Mouse (Mus musculus) cerebellum, adult 8-10 months (tissue): ENCODE measurements around the gene Gstm6.
"Not testable (repeated sequence)": the region's sequence is repeated elsewhere in the genome, so short reads cannot be mapped to it uniquely, and the experiment has no call there.

Experiments
- DNase-seq: peaks from one replicate; pipeline ENCODE4 v3.0.0; 2022

Gene Gstm6

DNA sequence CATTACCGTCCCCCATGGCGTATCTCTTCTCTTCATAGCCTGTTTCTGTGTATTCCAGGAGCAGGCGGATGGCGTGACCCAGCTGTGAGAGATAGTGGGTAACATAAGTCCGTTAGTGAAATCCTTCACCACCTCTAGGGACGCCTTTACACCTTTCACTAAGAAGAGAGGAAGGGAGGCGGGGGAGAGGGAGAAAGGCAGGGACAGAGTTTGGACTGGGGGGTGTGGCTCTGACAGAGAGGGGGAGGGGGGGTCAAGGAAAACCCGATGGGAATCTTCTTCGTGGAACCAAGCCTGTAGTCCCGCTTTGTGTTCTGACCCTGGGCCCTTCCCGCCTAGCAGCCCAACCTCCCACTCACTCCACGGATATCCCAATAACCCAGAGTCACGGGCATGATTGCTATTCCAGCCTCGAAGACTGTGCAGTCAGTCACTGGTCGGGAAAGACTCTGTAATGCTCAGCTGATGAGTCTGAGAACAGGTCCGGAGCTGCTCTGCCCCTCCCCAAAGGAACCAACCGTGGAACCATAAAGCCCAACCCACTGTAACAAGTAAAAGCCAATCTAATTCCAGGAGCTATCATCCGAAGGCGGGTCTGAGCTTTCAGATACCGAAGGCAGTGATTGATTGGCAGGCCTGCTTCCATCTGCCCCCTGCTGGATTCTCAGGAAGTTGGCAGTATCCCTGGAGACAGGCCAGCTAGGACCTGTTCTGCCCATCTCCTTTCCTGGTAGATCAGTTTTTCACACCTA, at the start of gene Gstm6:
Gene Gstm6 (minus strand): TSS at position 511 of the 752 bp plus-strand sequence.
- no peak for DNase-seq

DNA sequence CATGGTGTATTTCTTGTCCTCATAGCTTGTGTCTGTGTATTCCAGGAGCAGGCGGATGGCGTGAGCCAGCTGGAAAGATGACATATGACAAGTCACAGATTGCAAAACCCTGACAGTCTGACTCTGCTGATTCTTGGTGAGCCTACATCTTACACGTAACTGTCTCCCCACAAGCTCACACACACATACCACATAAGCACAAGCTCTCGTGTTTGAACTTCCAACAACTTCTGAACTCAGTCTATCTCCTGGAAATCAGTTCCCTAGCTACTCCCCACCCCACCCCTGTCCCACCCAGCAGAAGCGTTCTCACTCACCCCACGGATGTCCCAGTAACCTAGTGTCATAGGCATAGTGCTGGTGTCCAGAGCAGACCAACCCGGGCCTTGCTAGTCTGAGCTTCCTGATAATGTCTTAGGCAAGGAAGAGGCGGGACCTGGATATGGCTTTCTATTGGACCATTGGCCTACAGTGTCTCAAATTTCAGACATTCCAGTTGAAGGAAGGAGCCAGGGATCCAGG, 42.6 kb upstream of the Gstm6 start, which contains the start of gene Gstm2:
Gene Gstm2 (minus strand): TSS at position 413 of the 522 bp plus-strand sequence.
- no peak for DNase-seq

GRCm38 (mm10) chr3:107985141-107985540, 41.6 kb upstream of the Gstm6 start:
- DNase-seq = not testable (repeated sequence)

GRCm38 (mm10) chr3:107984471-107984870, 40.9 kb upstream of the Gstm6 start:
- DNase-seq = no peak

DNA sequence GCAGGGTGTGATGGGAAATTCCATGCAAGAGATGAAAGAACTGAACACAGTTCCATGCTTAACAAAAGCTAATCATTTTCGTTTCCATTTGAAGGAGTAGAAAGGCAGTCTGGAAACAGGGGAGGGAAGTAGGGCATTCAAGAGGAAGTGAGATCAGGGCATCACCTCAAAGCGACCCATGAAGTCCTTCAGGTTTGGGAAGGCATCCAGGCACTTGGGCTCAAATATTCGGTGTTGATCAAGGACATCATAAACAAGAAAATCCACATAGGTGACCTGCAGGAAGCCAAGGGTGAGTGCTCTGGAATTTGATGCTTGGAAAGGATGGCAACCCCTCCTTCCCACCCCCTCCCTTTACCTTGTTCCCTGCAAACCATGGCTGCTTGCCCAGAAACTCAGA, 40.2 kb upstream of the Gstm6 start:
- no peak for DNase-seq

GRCm38 (mm10) chr3:107982726-107983125, 39.2 kb upstream of the Gstm6 start:
- no peak for DNase-seq

GRCm38 (mm10) chr3:107981261-107981660, 37.7 kb upstream of the Gstm6 start:
- no peak for DNase-seq

GRCm38 (mm10) chr3:107977691-107978090, 34.1 kb upstream of the Gstm6 start:
- DNase-seq = no peak

DNA sequence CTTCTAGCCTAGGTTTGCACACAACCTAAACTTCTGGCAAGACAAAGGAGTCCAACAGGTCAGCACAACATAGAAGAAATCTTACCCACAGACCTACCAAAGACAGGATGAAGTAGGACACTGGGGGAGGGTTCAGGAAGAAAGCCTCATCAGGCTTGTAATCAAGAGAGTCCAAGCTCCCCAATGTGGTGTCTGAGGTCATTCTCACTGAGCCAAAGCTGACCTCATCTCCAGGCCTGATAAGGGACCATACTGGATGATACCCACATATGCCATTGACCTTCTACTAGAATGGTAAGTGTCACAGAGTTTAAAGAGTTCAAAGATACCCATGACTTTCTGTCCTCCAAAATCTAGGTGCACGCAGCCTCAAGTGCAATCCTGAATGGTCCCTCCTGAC, 30.7 kb upstream of the Gstm6 start:
- no peak for DNase-seq

GRCm38 (mm10) chr3:107972070-107972469, 28.5 kb upstream of the Gstm6 start:
- DNase-seq = no peak

- not testable (repeated sequence) for DNase-seq
Measured at GRCm38 (mm10) chr3:107971101-107971500, 27.6 kb upstream of the Gstm6 start.

- no peak for DNase-seq
Measured at GRCm38 (mm10) chr3:107968724-107969395, 25.3 kb upstream of the Gstm6 start, which contains the start of gene Gstm3. Gstm3 (minus strand) TSS chr3:107969283.

DNA sequence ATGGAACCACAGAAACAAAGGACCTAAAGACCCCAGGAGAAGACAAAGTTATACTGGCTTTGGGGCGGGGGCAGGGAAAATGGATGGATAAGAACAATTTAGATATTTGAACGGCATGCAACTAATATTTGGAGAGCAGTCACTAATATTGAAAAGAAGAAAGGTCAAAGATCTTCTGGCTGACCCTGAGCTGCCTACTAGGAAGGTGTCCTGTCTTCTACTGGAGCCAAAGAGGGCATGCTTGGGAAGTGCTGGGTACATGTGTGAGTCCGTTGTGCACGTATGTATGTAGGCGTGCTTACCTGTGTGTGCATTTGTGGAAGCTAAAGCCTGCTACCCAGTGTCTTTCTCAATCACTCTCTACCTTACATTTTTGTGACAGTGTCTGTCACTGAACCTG, 23.1 kb upstream of the Gstm6 start:
- no peak for DNase-seq

DNA sequence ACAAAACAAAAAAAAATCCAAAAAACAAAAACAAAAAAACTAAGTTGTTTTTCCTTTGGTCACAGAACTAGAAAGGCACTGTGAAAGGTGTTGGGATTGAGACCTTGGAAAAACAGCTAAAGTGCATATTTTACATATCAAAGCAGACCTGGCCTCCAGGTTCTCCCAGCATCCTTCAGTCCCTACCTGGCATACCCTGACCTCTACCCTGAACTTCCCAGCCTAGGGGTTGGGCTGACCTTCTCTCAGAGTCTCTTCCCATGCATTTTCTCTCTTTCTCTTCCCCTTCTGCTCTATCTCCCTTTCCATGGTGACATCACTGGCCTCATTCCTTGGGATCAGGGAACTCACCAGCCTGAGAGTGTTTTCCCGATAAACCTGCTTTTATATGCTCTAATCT, 22.0 kb upstream of the Gstm6 start:
- DNase-seq = no peak

GRCm38 (mm10) chr3:107964656-107965308, 21.2 kb upstream of the Gstm6 start:
- DNase-seq = no peak

- DNase-seq = no peak
Measured at GRCm38 (mm10) chr3:107964026-107964425, 20.5 kb upstream of the Gstm6 start.

DNA sequence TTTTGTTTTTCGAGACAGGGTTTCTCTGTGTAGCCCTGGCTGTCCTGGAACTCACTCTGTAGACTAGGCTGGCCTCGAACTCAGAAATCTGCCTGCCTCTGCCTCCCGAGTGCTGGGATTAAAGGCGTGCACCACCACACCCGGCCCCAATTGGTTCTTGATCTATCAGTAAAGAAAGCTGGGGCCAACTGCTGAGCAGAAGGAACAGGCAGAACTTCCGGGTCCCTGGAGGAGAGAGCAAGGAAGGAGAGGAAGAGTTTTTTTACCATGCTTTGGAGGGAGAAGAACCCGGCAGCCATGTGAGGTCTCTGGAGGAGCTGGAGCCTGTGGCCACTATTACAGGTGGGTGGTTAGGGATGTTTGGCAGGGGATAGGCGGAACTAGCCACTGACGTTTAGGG, 11.7 kb upstream of the Gstm6 start:
- DNase-seq = not testable (repeated sequence)

GRCm38 (mm10) chr3:107953906-107954305, 10.4 kb upstream of the Gstm6 start:
- DNase-seq = no peak

DNA sequence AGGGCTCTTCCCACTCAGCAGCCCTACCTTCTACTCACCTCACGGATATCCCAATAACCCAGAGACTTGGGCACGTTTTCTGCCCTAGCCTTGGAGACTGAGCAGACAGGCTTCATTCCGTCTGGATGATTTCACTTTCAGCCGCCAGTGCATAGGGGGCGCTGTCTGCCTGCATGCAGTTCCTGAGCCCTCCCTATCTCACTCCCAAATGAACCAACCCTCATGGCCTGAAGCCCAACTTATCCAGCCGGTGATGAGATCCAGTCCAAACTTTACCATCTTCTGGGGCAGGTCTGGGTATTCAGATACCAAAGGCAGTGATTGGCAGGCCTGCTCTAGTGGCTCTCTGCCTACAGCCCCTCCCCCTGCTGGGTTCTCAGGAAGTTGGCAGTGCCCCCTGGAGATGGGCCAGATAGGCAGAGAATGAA, 9.8 kb upstream of the Gstm6 start:
- DNase-seq = peak; percentile 26

GRCm38 (mm10) chr3:107950531-107950930, 7.0 kb upstream of the Gstm6 start:
- DNase-seq = no peak

DNA sequence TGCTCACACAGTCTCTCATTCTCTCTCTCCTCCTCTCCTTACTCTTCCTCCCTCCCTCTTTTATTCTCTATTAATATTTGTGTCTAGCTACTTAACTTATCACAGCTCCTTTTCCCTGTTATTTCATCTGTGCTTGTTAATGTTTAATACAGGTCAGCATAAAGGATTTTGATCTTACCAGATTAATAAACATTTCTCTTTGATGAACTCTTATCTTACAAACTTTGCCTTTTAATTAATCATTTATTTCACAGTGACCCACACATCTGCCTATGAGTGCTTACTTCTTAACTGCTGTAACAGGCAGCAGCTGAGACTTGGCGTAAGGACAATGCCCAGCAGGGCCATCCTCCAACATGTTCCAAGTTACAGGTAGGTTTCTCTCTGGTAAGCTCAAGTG, 5.9 kb upstream of the Gstm6 start:
- DNase-seq = not testable (repeated sequence)

DNA sequence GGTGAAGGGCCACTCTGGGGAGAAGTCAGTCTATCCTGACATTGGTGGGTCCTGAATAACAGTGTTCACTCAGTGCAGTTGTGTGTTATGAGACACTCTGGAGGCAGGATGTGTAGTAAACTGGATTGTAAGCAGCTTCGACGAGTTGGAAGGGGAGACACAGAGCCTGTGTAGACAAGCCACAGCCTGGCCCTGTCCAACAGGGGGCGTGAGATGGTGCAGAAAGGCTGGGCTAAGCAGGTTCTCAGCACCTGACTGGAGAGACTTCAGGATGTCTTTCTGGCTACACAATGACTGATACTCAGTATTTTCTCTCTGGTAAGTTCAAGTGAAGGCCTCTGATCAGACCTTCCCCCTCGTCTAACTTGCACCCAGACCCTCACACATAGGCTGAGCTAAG, 2.2 kb upstream of the Gstm6 start:
- DNase-seq = no peak

DNA sequence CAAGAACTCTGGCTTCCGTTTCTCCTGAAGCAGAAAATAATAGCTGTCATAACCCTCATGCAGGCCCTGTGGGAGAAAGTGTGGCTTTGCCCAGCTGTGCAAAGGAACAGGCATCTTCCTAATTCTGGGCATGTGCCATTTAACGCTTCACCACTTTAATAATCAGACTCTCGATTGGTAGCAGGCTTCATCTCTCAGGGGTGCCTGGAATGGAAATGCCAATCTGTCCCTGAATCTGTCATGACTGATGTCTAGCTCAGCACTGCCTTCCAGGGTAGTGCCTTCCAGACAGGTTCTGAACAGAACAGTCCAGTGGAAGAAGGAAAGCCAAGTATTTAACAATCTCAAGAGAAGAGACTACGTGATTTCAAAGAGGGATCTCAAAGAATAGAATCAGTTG, 2.3 kb downstream of the Gstm6 start:
- DNase-seq = no peak

- DNase-seq = no peak
Measured at GRCm38 (mm10) chr3:107940524-107940923, 3.0 kb downstream of the Gstm6 start.
